Mouse (Mus musculus) embryonic facial prominence, embryonic 15.5 days (tissue): Measurements from ENCODE around the gene Gm45021. TPM values are rescaled to one million over a fixed set of nuclear protein-coding genes. Genes with fewer than 3 reads are reported as not detected.

Experiments
- polyA plus RNA-seq: library from polyadenylated mRNA; unstranded; fragments of >200 nt; fragmentation: Nextera tagmentation; extraction: Ambion mirVana; gene quantifications from 2 replicates; pipeline ENCODE4 v1.2.1, GENCODE M21; 2015

Gene Gm45021
- polyA plus RNA-seq, 1 experiment from 2014 or later, result not detected

Other genes starting within 250 kb of the Gm45021 start
- 21.9 and 22.6 TPM in 2 replicates for gene Krba1, start 194.0 kb upstream of the Gm45021 start, polyA plus RNA-seq
- gene Zfp467, start 143.8 kb upstream of the Gm45021 start, polyA plus RNA-seq, result 28.5 and 29.5 TPM in 2 replicates
- gene Sspo, start 141.4 kb upstream of the Gm45021 start, polyA plus RNA-seq, result 0.25 and 0.51 TPM in 2 replicates
- 21.9 and 25.7 TPM in 2 replicates for gene Atp6v0e2, start 52.0 kb upstream of the Gm45021 start, polyA plus RNA-seq
- 11.8 and 13.7 TPM in 2 replicates for gene Lrrc61, start 34.8 kb upstream of the Gm45021 start, polyA plus RNA-seq
- 13.5 and 17.7 TPM in 2 replicates for gene Rarres2, start 16.8 kb upstream of the Gm45021 start, polyA plus RNA-seq
- gene Repin1, start 4.3 kb downstream of the Gm45021 start, polyA plus RNA-seq, result 26.6 and 28.6 TPM in 2 replicates
- gene Gm44965, start 4.3 kb downstream of the Gm45021 start, polyA plus RNA-seq, result not detected in 2 replicates
- 5.9 TPM in 2 replicates for gene Zfp775, start 12.5 kb downstream of the Gm45021 start, polyA plus RNA-seq
- 1.3 and 1.5 TPM in 2 replicates for gene AI854703, start 37.2 kb downstream of the Gm45021 start, polyA plus RNA-seq
- 1.1 and 1.4 TPM in 2 replicates for gene Gimap8, start 57.6 kb downstream of the Gm45021 start, polyA plus RNA-seq
- 10.6 and 13.0 TPM in 2 replicates for gene Gimap9, start 86.5 kb downstream of the Gm45021 start, polyA plus RNA-seq
- 12.9 and 13.4 TPM in 2 replicates for gene Gimap4, start 94.9 kb downstream of the Gm45021 start, polyA plus RNA-seq
- gene Gimap6, start 118.6 kb downstream of the Gm45021 start, polyA plus RNA-seq, result 20.3 and 22.3 TPM in 2 replicates
- gene Gm28053, start 129.0 kb downstream of the Gm45021 start, polyA plus RNA-seq, result 0.83 and 1.3 TPM in 2 replicates
- 0.20 TPM in 1 of 2 replicates, not detected in the other for gene Gimap7, start 129.0 kb downstream of the Gm45021 start, polyA plus RNA-seq
- 10.5 and 13.3 TPM in 2 replicates for gene Gimap1, start 149.4 kb downstream of the Gm45021 start, polyA plus RNA-seq
- gene Gimap5, start 156.6 kb downstream of the Gm45021 start, polyA plus RNA-seq, result 4.6 and 7.2 TPM in 2 replicates
- not detected in 2 replicates for gene Gimap3, start 181.2 kb downstream of the Gm45021 start, polyA plus RNA-seq